Mouse (Mus musculus) cortical plate, adult 2 months (tissue): Measurements from ENCODE around the gene Irgc1. TPM values are rescaled to one million over a fixed set of nuclear protein-coding genes. Genes with fewer than 3 reads are reported as not detected.

Source experiments
- H3K27ac ChIP-seq: fragments of 200-500 bp; 2 replicates; pipeline ENCODE4 v1.5.1; 2012; ENCODE audit warnings: low read length, control low read depth, inconsistent platforms; ENCODE audit not compliant: insufficient read depth
- H3K4me1 ChIP-seq: fragments of 200-500 bp; 2 replicates; pipeline ENCODE4 v1.6.1; 2011; ENCODE audit warnings: low read length; ENCODE audit not compliant: control insufficient read depth, insufficient read depth
- H3K4me3 ChIP-seq: fragments of 200-500 bp; 2 replicates; pipeline ENCODE4 v1.5.1; 2011; ENCODE audit warnings: mild to moderate bottlenecking, low read length, control low read depth; ENCODE audit not compliant: insufficient read depth
- CTCF ChIP-seq: fragments of 200-500 bp; IDR thresholded peaks from 2 replicates; pipeline ENCODE4 v1.5.1; 2011; ENCODE audit warnings: mild to moderate bottlenecking, control low read depth, low read length; ENCODE audit not compliant: insufficient read depth; ENCODE audit errors: extremely low read depth
- POLR2A ChIP-seq: fragments of 200-500 bp; IDR thresholded peaks from 2 replicates; pipeline ENCODE4 v1.6.1; 2011; ENCODE audit warnings: mild to moderate bottlenecking, low read length, control low read depth; ENCODE audit not compliant: insufficient read depth; ENCODE audit errors: extremely low read depth
- polyA plus RNA-seq: library from polyadenylated mRNA; depleted of rRNA; stranded (reverse); fragments of >200 nt; gene quantifications from 2 replicates; pipeline ENCODE4 v1.2.3, GENCODE M21; 2012

Irgc1 gene
- polyA plus RNA-seq, 1 experiment, result 1.4 TPM

DNA sequence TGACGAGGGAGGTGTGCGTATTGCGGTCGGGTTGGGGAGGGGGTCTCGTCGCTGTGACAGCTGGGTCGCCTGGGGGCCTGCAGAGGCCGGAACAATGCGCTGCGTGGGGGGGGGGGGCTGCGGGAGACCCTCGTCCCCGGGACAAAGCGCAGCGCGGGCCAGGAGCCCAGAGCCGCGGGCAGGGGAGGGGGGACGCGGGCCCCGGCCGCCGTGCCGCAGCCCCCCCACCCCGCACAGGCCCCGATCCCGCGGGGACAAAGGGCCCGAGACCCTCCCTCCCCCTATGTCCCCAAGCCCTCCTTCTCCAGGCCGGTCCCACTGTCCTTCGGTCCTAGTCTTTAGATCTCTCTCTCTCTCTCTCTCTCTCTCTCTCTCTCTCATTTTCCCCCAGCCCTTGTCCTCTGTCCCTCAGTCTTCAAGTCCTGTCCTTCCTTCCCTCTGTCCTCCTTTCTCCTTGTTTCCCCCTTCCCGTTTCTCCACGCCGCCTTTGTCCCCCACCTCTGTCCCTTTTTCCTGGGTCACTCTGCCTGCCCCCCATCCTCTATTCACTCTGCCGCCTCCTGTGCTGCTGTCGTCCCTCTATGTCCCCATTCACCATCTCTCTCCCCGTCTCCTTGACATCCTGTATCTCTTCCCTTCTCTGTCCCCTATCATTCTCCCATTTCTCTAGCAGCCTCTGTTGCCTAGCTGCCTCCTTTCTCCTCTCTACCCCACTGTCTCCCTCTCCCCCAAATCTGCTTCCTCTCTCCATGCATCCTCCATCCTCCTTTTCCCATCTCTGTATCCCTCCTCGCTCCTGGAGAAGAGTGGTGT, 30.3 kb upstream of the Irgc1 start:
- Histone ChIP-seq H3K4me1 (peaks cover 2% of the 10 kb centered on the region), H3K27ac (peak overlapping the region; percentile 74)
- TF ChIP-seq CTCF, result no peak
- TF ChIP-seq POLR2A, result no peak

DNA sequence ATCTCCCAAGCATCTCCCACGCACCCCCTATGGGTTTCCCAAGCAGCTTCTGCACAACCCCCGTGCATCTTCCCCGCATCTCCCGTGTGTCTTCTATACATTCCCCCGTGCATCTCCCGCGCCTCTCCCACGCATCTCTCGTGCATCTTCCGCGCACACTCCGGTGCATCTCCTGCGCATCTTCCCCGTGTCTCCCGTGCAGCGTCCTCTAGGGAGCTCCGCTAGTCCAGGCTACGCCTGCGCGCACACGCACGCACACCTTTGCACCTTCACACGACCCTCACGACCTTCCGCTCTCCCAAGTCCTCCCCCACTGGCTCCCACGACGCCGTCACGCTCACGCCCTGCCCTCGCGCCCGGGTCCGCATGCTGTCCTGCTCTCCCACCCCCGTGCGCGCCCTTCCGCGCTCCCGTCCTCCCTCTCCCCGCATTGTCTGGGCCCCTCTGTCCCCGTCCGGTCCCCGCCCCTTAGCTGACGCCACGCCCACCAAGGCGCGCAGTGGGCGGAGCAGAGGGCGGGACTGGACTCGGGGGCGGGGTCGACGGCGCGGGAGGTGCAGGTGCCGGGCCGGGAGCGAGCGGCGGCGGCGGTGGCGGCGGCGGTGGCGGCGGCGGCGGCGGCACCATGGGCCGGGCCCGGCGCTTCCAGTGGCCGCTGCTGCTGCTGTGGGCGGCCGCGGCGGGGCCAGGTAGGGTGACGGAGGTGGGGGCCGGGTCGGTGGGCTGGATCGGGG, 29.5 kb upstream of the Irgc1 start, which contains the start of gene Cadm4:
Gene Cadm4, plus strand, starts transcription at position 550 of the 734 bp plus-strand sequence.
- TF ChIP-seq POLR2A, result peak; percentile 58; the same call in 1 of the 2 replicates
- TF ChIP-seq CTCF, result no peak
- Histone ChIP-seq H3K4me3 (peak within 1 kb of the TSS; percentile 61), H3K27ac (peak within 1 kb of the TSS; percentile 74), H3K4me1 (peaks cover 2% of the 10 kb centered on the region)

More for the DNA sequence above, 30.3 kb upstream of the Irgc1 start:
- H3K4me3 ChIP-seq, result peak overlapping the region; percentile 61

GRCm38 (mm10) chr7:24480986-24481473, 28.9 kb upstream of the Irgc1 start:
- Histone ChIP-seq H3K27ac (peak overlapping the region; percentile 51), H3K4me3 (peak overlapping the region; percentile 61), H3K4me1 (peaks cover 2% of the 10 kb centered on the region)
- TF ChIP-seq CTCF (no peak), POLR2A (no peak)

DNA sequence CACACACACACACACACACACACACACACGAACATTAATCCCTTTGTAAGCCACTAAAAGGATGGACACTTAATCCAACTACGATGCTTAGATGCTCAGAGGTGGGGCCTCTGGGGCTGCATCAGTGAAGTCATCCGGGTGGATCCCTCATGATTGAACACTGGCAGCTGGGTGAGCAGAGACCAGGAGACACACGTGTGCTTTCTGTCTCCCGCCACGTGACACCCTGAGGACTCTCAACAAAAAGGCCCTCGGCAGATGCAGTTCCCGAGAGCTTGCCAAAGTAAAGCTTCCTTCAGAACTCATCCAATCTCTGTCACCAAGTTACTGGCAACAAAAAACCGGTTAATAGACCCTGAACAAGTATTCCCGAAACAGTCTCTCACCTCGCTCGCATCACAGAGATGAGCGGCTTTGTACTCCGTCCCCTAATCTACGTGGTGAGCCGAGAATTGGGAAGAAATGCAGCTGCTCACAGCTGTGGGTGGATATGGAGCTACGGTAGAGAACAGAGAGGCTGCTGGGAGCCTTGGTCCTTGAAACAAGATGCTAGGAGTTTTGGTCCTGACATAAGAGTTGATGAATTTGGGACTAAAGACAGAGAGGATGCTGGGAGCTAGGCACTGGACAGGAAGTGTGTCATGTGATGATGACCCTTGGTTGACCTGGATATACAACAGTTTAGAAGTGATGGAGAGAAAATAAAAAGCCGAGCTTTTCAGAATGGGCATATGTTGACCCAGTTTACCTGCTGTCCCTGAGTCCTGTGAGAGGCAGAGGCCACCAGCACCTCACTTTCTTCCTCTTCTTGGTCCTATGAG, 28.2 kb upstream of the Irgc1 start:
- H3K4me1 ChIP-seq, result peaks cover 2% of the 10 kb centered on the region
- H3K4me3 ChIP-seq, result peak overlapping the region; percentile 61
- H3K27ac ChIP-seq, result peak overlapping the region; percentile 51; the same call in 1 of the 2 replicates
- no peak for TF ChIP-seq CTCF
- TF ChIP-seq POLR2A, result 0 out of 2 replicates have a peak, but pooled peaks have one; percentile 6

DNA sequence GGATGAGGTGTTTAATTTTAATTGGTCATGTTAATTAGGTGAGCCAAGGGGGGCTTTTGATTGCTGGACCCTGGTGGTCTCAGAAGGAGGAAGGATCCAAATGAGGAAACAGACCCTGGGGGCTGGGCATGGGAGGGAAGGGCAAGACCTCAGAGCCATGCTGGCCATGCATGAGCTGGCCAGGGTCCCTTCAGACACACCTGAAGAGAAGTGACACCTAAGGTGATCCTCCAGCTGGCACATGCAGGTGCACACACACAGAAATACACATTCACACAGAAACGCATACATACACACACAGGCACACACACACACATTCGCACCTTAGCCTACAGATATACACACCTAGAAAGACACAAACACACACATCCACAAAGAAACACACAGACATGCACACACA, 27.6 kb upstream of the Irgc1 start:
- H3K4me3 ChIP-seq, result no peak overlapping the region
- peaks cover 1% of the 10 kb centered on the region; the same call in 1 of the 2 replicates for H3K4me1 ChIP-seq
- no peak overlapping the region for H3K27ac ChIP-seq
- TF ChIP-seq POLR2A, result no peak
- TF ChIP-seq CTCF, result no peak

GRCm38 (mm10) chr7:24478911-24479310, 26.8 kb upstream of the Irgc1 start:
- no peak for TF ChIP-seq CTCF
- TF ChIP-seq POLR2A, result no peak
- H3K4me1 ChIP-seq, result peaks cover 1% of the 10 kb centered on the region; the same call in 1 of the 2 replicates
- no peak overlapping the region for H3K27ac ChIP-seq
- H3K4me3 ChIP-seq, result no peak overlapping the region

- Histone ChIP-seq H3K4me3 (no peak overlapping the region), H3K27ac (no peak overlapping the region), H3K4me1 (peaks cover 1% of the 10 kb centered on the region; the same call in 1 of the 2 replicates)
- TF ChIP-seq CTCF (no peak), POLR2A (no peak)
These were observed 24.8 kb upstream of the Irgc1 start for GRCm38 (mm10) chr7:24476856-24477255.

- Histone ChIP-seq H3K4me1 (peaks cover 1% of the 10 kb centered on the region; the same call in 1 of the 2 replicates), H3K4me3 (no peak overlapping the region), H3K27ac (no peak overlapping the region)
- TF ChIP-seq CTCF, result no peak
- TF ChIP-seq POLR2A, result no peak
These were observed 24.2 kb upstream of the Irgc1 start for GRCm38 (mm10) chr7:24476338-24476737.
